Mouse (Mus musculus): ENCODE measurements around the gene Gal3st2. TPM values are rescaled to one million over a fixed set of nuclear protein-coding genes. Genes with fewer than 3 reads are reported as not detected.
"Not testable (repeated sequence)": the region's sequence is repeated elsewhere in the genome, so short reads cannot be mapped to it uniquely, and the experiment has no call there.

Gal3st2 gene
- polyA plus RNA-seq, 1 experiment = not detected

- TF ChIP-seq CTCF (IDR thresholded peaks at IDR 0.05; ENCODE audit: low read depth, low read length) (no peak), POLR2A (IDR thresholded peaks at IDR 0.05; ENCODE audit: borderline replicate concordance, low read depth, low read length) (no peak)
- Histone ChIP-seq H3K27ac (ENCODE audit: insufficient read depth, low read depth, low read length) (no peak overlapping the region), H3K4me3 (ENCODE audit: insufficient read depth, low read length) (no peak overlapping the region), H3K4me1 (ENCODE audit: control insufficient read depth, insufficient read depth, low read length) (no peaks in the 10 kb centered on the region)
These were observed 26.4 kb upstream of the Gal3st2 start for GRCm38 (mm10) chr1:93834671-93835150.

- H3K4me1 ChIP-seq (ENCODE audit: control insufficient read depth, insufficient read depth, low read length) = no peaks in the 10 kb centered on the region
- no peak overlapping the region for H3K27ac ChIP-seq (ENCODE audit: insufficient read depth, low read depth, low read length)
- no peak overlapping the region for H3K4me3 ChIP-seq (ENCODE audit: insufficient read depth, low read length)
- no peak for TF ChIP-seq POLR2A (IDR thresholded peaks at IDR 0.05; ENCODE audit: borderline replicate concordance, low read depth, low read length)
- TF ChIP-seq CTCF (IDR thresholded peaks at IDR 0.05; ENCODE audit: low read depth, low read length) = no peak
These were observed 25.9 kb upstream of the Gal3st2 start for GRCm38 (mm10) chr1:93835211-93835610.

GRCm38 (mm10) chr1:93835876-93836531 lies 25.1 kb upstream of the Gal3st2 start:
- TF ChIP-seq POLR2A (IDR thresholded peaks at IDR 0.05; ENCODE audit: borderline replicate concordance, low read depth, low read length) (no peak), CTCF (IDR thresholded peaks at IDR 0.05; ENCODE audit: low read depth, low read length) (no peak)
- Histone ChIP-seq H3K27ac (ENCODE audit: insufficient read depth, low read depth, low read length) (no peak overlapping the region), H3K4me1 (ENCODE audit: control insufficient read depth, insufficient read depth, low read length) (no peaks in the 10 kb centered on the region), H3K4me3 (ENCODE audit: insufficient read depth, low read length) (no peak overlapping the region)

- Histone ChIP-seq H3K4me3 (ENCODE audit: insufficient read depth, low read length) (no peak overlapping the region), H3K27ac (ENCODE audit: insufficient read depth, low read depth, low read length) (no peak overlapping the region), H3K4me1 (ENCODE audit: control insufficient read depth, insufficient read depth, low read length) (no peaks in the 10 kb centered on the region)
- TF ChIP-seq POLR2A (IDR thresholded peaks at IDR 0.05; ENCODE audit: borderline replicate concordance, low read depth, low read length) (no peak), CTCF (IDR thresholded peaks at IDR 0.05; ENCODE audit: low read depth, low read length) (no peak)
These were observed 24.6 kb upstream of the Gal3st2 start for GRCm38 (mm10) chr1:93836532-93836913.

GRCm38 (mm10) chr1:93837335-93837734 lies 23.8 kb upstream of the Gal3st2 start:
- H3K4me1 ChIP-seq (ENCODE audit: control insufficient read depth, insufficient read depth, low read length) = no peaks in the 10 kb centered on the region
- TF ChIP-seq POLR2A (IDR thresholded peaks at IDR 0.05; ENCODE audit: borderline replicate concordance, low read depth, low read length) (no peak), CTCF (IDR thresholded peaks at IDR 0.05; ENCODE audit: low read depth, low read length) (no peak)
- no peak overlapping the region for H3K27ac ChIP-seq (ENCODE audit: insufficient read depth, low read depth, low read length)
- H3K4me3 ChIP-seq (ENCODE audit: insufficient read depth, low read length) = no peak overlapping the region

- H3K27ac ChIP-seq (ENCODE audit: insufficient read depth, low read depth, low read length); H3K4me1 ChIP-seq (ENCODE audit: control insufficient read depth, insufficient read depth, low read length); H3K4me3 ChIP-seq (ENCODE audit: insufficient read depth, low read length): not testable (repeated sequence)
These were observed 22.5 kb upstream of the Gal3st2 start for GRCm38 (mm10) chr1:93838569-93838968.

- not testable (repeated sequence) for H3K27ac ChIP-seq (ENCODE audit: insufficient read depth, low read depth, low read length); H3K4me3 ChIP-seq (ENCODE audit: insufficient read depth, low read length); H3K4me1 ChIP-seq (ENCODE audit: control insufficient read depth, insufficient read depth, low read length)
These were observed 15.2 kb upstream of the Gal3st2 start for GRCm38 (mm10) chr1:93845766-93846366.

- H3K4me3 ChIP-seq (ENCODE audit: insufficient read depth, low read length) = not testable (repeated sequence)
These were observed 5.3 kb upstream of the Gal3st2 start for GRCm38 (mm10) chr1:93855790-93856189.

GRCm38 (mm10) chr1:93857370-93857769 lies 3.7 kb upstream of the Gal3st2 start:
- Histone ChIP-seq H3K4me3 (ENCODE audit: insufficient read depth, low read length) (no peak overlapping the region), H3K4me1 (ENCODE audit: control insufficient read depth, insufficient read depth, low read length) (no peaks in the 10 kb centered on the region), H3K27ac (ENCODE audit: insufficient read depth, low read depth, low read length) (no peak overlapping the region)
- TF ChIP-seq CTCF (IDR thresholded peaks at IDR 0.05; ENCODE audit: low read depth, low read length) (no peak), POLR2A (IDR thresholded peaks at IDR 0.05; ENCODE audit: borderline replicate concordance, low read depth, low read length) (no peak)

More at GRCm38 (mm10) chr1:93855790-93856189, 5.3 kb upstream of the Gal3st2 start:
- H3K27ac ChIP-seq (ENCODE audit: insufficient read depth, low read depth, low read length); H3K4me1 ChIP-seq (ENCODE audit: control insufficient read depth, insufficient read depth, low read length): not testable (repeated sequence)

- H3K4me1 ChIP-seq (ENCODE audit: control insufficient read depth, insufficient read depth, low read length) = no peaks in the 10 kb centered on the region
- TF ChIP-seq POLR2A (IDR thresholded peaks at IDR 0.05; ENCODE audit: borderline replicate concordance, low read depth, low read length) (no peak), CTCF (IDR thresholded peaks at IDR 0.05; ENCODE audit: low read depth, low read length) (no peak)
- H3K27ac ChIP-seq (ENCODE audit: insufficient read depth, low read depth, low read length) = no peak overlapping the region
These were observed 3.1 kb upstream of the Gal3st2 start for GRCm38 (mm10) chr1:93857991-93858390.

GRCm38 (mm10) chr1:93859619-93860018 lies 1.5 kb upstream of the Gal3st2 start:
- TF ChIP-seq CTCF (IDR thresholded peaks at IDR 0.05; ENCODE audit: low read depth, low read length) = no peak
- Histone ChIP-seq H3K4me3 (ENCODE audit: insufficient read depth, low read length) (no peak overlapping the region), H3K27ac (ENCODE audit: insufficient read depth, low read depth, low read length) (no peak overlapping the region), H3K4me1 (ENCODE audit: control insufficient read depth, insufficient read depth, low read length) (no peaks in the 10 kb centered on the region)

More at GRCm38 (mm10) chr1:93857991-93858390, 3.1 kb upstream of the Gal3st2 start:
- H3K4me3 ChIP-seq (ENCODE audit: insufficient read depth, low read length) = no peak overlapping the region

- not testable (repeated sequence) for H3K4me1 ChIP-seq (ENCODE audit: control insufficient read depth, insufficient read depth, low read length); H3K27ac ChIP-seq (ENCODE audit: insufficient read depth, low read depth, low read length); H3K4me3 ChIP-seq (ENCODE audit: insufficient read depth, low read length)
These were observed 10.5 kb downstream of the Gal3st2 start for GRCm38 (mm10) chr1:93871594-93872105.

- not testable (repeated sequence) for H3K4me3 ChIP-seq (ENCODE audit: insufficient read depth, low read length); H3K27ac ChIP-seq (ENCODE audit: insufficient read depth, low read depth, low read length); H3K4me1 ChIP-seq (ENCODE audit: control insufficient read depth, insufficient read depth, low read length)
These were observed 13.3 kb downstream of the Gal3st2 start for GRCm38 (mm10) chr1:93874405-93874804.

- not testable (repeated sequence) for H3K4me3 ChIP-seq (ENCODE audit: insufficient read depth, low read length); H3K4me1 ChIP-seq (ENCODE audit: control insufficient read depth, insufficient read depth, low read length); H3K27ac ChIP-seq (ENCODE audit: insufficient read depth, low read depth, low read length)
These were observed 20.7 kb downstream of the Gal3st2 start for GRCm38 (mm10) chr1:93881778-93882177.

Measured in bone marrow macrophage, adult 2 months (primary cell).